Comparison of ENCODE assay signal across 8 mouse cellular contexts in genomic region chr5:40952901-40953595, GRCm38 (mm10).
DNase-seq lines count a peak whose midpoint lies in the region; ATAC-seq lines count a peak whose summit lies in the region.
"Had no signal": no experiment of that assay in that cellular context is flagged by ENCODE, and none has a peak within 500 bp of the region (broad histone marks: within the 10 kb centered on the region; RNA-seq: fewer than 3 reads in every experiment).

No protein-coding gene starts in this region.

- DNase-seq in MN1 (ENCODE audit: low spot score) = peak; percentile 6
- DNase-seq in brain, adult 2 months (ENCODE audit: low read depth, low spot score) = peak; percentile 92
- DNase-seq in forebrain, embryonic 10.5 days (ENCODE audit: extremely low spot score, low spot score) = peak; percentile 39
- peak; percentile 68 for DNase-seq in layer of hippocampus, adult 9-11 months
- DNase-seq in lung, postnatal 10 days = peak; percentile 20
- peak; percentile 88 to 90 for DNase-seq in right cerebral cortex, postnatal 10 days (ENCODE audit: low spot score in 2 of 2)

- no peak overlapping the region for H3K27ac ChIP-seq in forebrain, embryonic 10.5 days
- no peak overlapping the region for H3K27ac ChIP-seq in hindbrain, embryonic 13.5 days
- H3K27ac ChIP-seq: liver, embryonic 15.5 days had no signal

- H3K4me2 ChIP-seq in hindbrain, embryonic 13.5 days = no peak overlapping the region
- H3K4me2 ChIP-seq: liver, embryonic 15.5 days had no signal

- H3K9ac ChIP-seq in hindbrain, embryonic 13.5 days = no peak overlapping the region
- H3K9ac ChIP-seq: liver, embryonic 15.5 days had no signal

- H3K4me3 ChIP-seq in forebrain, embryonic 10.5 days = no peak overlapping the region
- H3K4me3 ChIP-seq in hindbrain, embryonic 13.5 days = no peak overlapping the region
- H3K4me3 ChIP-seq: liver, embryonic 15.5 days had no signal

- H3K27me3 ChIP-seq in forebrain, embryonic 10.5 days (ENCODE audit: poor library complexity, severe bottlenecking) = no peaks in the 10 kb centered on the region
- H3K27me3 ChIP-seq in hindbrain, embryonic 13.5 days = no peaks in the 10 kb centered on the region
- H3K27me3 ChIP-seq: liver, embryonic 15.5 days had no signal

- WGBS in forebrain, embryonic 10.5 days = 3% methylated on average over 4 of the region's 4 CpGs
- WGBS in hindbrain, embryonic 13.5 days = 5% methylated on average over 4 of the region's 4 CpGs

- no peaks in the 10 kb centered on the region for H3K4me1 ChIP-seq in forebrain, embryonic 10.5 days
- no peaks in the 10 kb centered on the region for H3K4me1 ChIP-seq in hindbrain, embryonic 13.5 days (replicated peaks)
- H3K4me1 ChIP-seq: liver, embryonic 15.5 days had no signal

- H3K9me3 ChIP-seq in forebrain, embryonic 10.5 days = no peaks in the 10 kb centered on the region
- H3K9me3 ChIP-seq in hindbrain, embryonic 13.5 days = no peaks in the 10 kb centered on the region
- H3K9me3 ChIP-seq: liver, embryonic 15.5 days had no signal

- ATAC-seq in hindbrain, embryonic 13.5 days (ENCODE audit: low FRiP score) = peak; percentile 94

- no peaks in the 10 kb centered on the region for H3K36me3 ChIP-seq in forebrain, embryonic 10.5 days (replicated peaks)
- H3K36me3 ChIP-seq in hindbrain, embryonic 13.5 days = no peaks in the 10 kb centered on the region
- H3K36me3 ChIP-seq: liver, embryonic 15.5 days had no signal

Comparison
In these comparisons a context has a peak if more than half of its experiments do, and no peak if none do; other contexts are left out.
1. DNase-seq: peak in every context shown above with its lines; median percentile 92 in brain, adult 2 months; 89 in right cerebral cortex, postnatal 10 days; 68 in layer of hippocampus, adult 9-11 months; 39 in forebrain, embryonic 10.5 days; 20 in lung, postnatal 10 days; 6 in MN1.